Mouse (Mus musculus) skeletal muscle tissue, postnatal 0 days (tissue): ENCODE measurements around the gene Pex16. TPM values are rescaled to one million over a fixed set of nuclear protein-coding genes. Genes with fewer than 3 reads are reported as not detected.

ENCODE experiments used
- microRNA-seq, 2 experiments: library from miRNA; unstranded; fragments of <30 nt; microRNA quantifications; one replicate each; pipeline ENCODE4; 2016
- polyA plus RNA-seq: library from polyadenylated mRNA; unstranded; fragments of >200 nt; fragmentation: Nextera tagmentation; extraction: Ambion mirVana; gene quantifications from 2 replicates; pipeline ENCODE4 v1.2.1, GENCODE M21; 2015

Pex16 gene
- 34.8 and 52.8 TPM in 2 replicates for polyA plus RNA-seq

DNA sequence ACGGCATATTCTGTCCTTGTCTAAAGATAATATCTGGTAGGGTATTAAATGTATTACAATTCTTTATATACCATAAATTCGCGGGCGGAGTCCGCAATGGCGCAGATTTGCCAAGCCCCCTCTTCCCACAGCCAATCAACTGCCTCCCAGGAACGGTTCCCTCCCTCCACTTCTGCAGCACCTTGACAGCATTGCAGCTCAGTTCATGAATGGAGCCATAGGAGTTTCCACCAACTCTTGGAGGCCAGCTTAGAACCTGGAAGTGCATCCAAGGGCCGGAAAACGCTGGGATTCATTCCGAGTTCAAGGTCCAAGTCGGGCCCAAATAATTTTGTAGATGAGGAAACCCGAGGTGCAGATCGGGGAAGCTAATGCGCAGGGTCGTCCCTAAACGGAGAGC lies at the start of gene Pex16, which contains the start of gene Large2:
Gene Pex16 (plus strand): TSS at position 163 of the 400 bp plus-strand sequence.
Gene Large2 (minus strand): TSS at position 356 of the 400 bp plus-strand sequence.

DNA sequence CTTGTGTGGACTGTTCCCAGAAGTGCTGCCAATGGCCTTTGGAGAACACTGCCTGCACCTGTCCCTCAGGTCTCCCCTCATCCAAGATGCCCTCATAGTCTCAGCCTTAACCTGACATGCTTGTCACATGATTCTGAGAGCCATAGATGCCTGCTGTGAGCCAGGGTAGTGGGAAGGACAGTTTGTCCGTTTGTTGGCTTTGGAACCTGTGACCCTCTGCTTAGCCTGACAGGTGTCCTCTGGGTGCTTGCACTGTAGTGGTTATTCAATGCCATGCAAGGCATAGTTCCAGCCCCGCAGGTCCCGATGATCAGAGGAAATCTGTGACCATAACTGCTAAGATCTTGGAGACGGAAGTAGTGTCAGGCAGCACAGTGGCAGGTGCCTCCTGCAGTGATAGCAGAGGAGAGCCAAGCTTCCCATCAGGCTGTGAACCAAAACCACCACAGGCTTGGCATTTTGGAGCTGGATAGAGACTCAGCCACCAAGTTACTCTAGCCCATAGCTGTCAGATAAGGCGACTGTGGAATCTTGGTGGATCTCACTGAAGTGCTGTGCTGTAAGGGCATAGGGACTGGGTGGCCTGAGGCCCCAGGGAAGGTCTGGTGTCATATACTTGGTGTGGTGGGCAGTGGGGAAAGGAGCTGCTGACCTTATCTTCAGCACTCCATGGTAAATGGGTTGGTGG lies 7.6 kb downstream of the Pex16 start, which contains the start of gene 1700029I15Rik:
Gene 1700029I15Rik (plus strand): TSS at position 638 of the 688 bp plus-strand sequence.

DNA sequence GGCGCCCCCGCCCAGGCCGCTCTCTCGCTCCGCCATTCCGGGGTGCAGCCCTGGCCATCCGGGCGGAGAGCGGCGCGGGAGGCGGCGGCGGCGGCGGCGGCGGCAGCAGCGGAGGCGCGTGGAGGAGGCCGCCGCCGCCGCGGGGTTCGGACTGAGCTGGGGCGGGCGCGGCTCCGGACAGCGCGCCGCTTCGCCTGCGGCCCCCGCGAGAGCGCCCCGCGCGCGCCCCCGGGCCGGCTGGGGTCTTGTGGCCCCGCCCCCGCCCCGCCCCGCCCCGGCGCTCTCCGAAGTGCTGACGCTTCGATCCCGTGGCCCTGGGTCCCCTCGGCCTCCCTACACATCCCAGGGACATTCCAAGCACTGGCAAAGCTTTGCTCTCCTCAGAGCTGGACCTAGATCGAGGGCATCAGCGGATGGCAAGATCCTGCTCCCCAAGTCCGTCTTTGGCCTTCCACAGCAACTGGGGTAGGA lies 26.6 kb downstream of the Pex16 start, which contains the start of gene Mapk8ip1:
Gene Mapk8ip1 (minus strand): TSS at position 173 of the 471 bp plus-strand sequence.

Small RNA genes within 50 kb of the gene (microRNA-seq; reads per million reads assigned to microRNA genes)
- gene Mir7000, result 0.41 to 0.64 reads per million in 2 experiments

Other genes starting within 250 kb of the Pex16 start
- gene Large2, start 193 bp downstream of the Pex16 start, polyA plus RNA-seq, result 0.33 and 0.71 TPM in 2 replicates
- 1.6 and 2.6 TPM in 2 replicates for gene 1700029I15Rik, start 7.9 kb downstream of the Pex16 start, polyA plus RNA-seq
- gene Mapk8ip1, start 26.6 kb downstream of the Pex16 start, polyA plus RNA-seq, result 17.5 and 18.2 TPM in 2 replicates
- 27.3 and 29.1 TPM in 2 replicates for gene Cry2, start 59.4 kb downstream of the Pex16 start, polyA plus RNA-seq
- gene Slc35c1, start 85.9 kb downstream of the Pex16 start, polyA plus RNA-seq, result 5.1 and 5.9 TPM in 2 replicates
- 4.9 and 9.2 TPM in 2 replicates for gene Chst1, start 225.0 kb downstream of the Pex16 start, polyA plus RNA-seq